Mouse (Mus musculus) lung, postnatal 14 days (tissue): Measurements from ENCODE around the gene U2af2.
A peak's percentile ranks its signal among the peaks of the same experiment; 100 is the strongest.
"Not testable (repeated sequence)": the region's sequence is repeated elsewhere in the genome, so short reads cannot be mapped to it uniquely, and the experiment has no call there.

Experiments used
- DNase-seq: peaks from one replicate; pipeline ENCODE4 v3.0.0; 2021

The U2af2 gene

GRCm38 (mm10) chr7:5079365-5080009 is 17.5 kb downstream of the U2af2 start:
- not testable (repeated sequence) for DNase-seq

GRCm38 (mm10) chr7:5080010-5080751 is 18.2 kb downstream of the U2af2 start, which contains the start of gene Epn1:
Gene Epn1 (plus strand): TSS chr7:5080235.
- peak; percentile 97 for DNase-seq

- DNase-seq = no peak
Measured at GRCm38 (mm10) chr7:5080815-5081214, 18.9 kb downstream of the U2af2 start.

- DNase-seq = no peak
Measured at GRCm38 (mm10) chr7:5081241-5081640, 19.3 kb downstream of the U2af2 start.

GRCm38 (mm10) chr7:5081939-5082338 is 20.0 kb downstream of the U2af2 start:
- no peak for DNase-seq

- DNase-seq = no peak
Measured at GRCm38 (mm10) chr7:5083325-5084105, 21.6 kb downstream of the U2af2 start.

- no peak for DNase-seq
Measured at GRCm38 (mm10) chr7:5085512-5085911, 23.6 kb downstream of the U2af2 start.

GRCm38 (mm10) chr7:5086921-5087440 is 25.0 kb downstream of the U2af2 start:
- DNase-seq = no peak

GRCm38 (mm10) chr7:5087886-5088285 is 25.9 kb downstream of the U2af2 start:
- no peak for DNase-seq

- no peak for DNase-seq
Measured at GRCm38 (mm10) chr7:5089853-5090252, 27.9 kb downstream of the U2af2 start.

GRCm38 (mm10) chr7:5091008-5091728 is 29.2 kb downstream of the U2af2 start:
- DNase-seq = no peak

- DNase-seq = no peak
Measured at GRCm38 (mm10) chr7:5092381-5092780, 30.4 kb downstream of the U2af2 start.

GRCm38 (mm10) chr7:5092831-5093510 is 31.0 kb downstream of the U2af2 start:
- no peak for DNase-seq

GRCm38 (mm10) chr7:5098769-5099168 is 36.8 kb downstream of the U2af2 start:
- no peak for DNase-seq

GRCm38 (mm10) chr7:5099796-5100195 is 37.9 kb downstream of the U2af2 start:
- DNase-seq = no peak

- DNase-seq = no peak
Measured at GRCm38 (mm10) chr7:5101066-5101663, 39.2 kb downstream of the U2af2 start.

- no peak for DNase-seq
Measured at GRCm38 (mm10) chr7:5102564-5102963, 40.6 kb downstream of the U2af2 start.

- no peak for DNase-seq
Measured at GRCm38 (mm10) chr7:5108272-5108671, 46.3 kb downstream of the U2af2 start.

- DNase-seq = no peak
Measured at GRCm38 (mm10) chr7:5109301-5109700, 47.4 kb downstream of the U2af2 start.

GRCm38 (mm10) chr7:5112701-5113100 is 50.8 kb downstream of the U2af2 start:
- DNase-seq = no peak

GRCm38 (mm10) chr7:5116850-5117249 is 54.9 kb downstream of the U2af2 start, which contains the start of gene Rfpl4:
Gene Rfpl4 (minus strand): TSS chr7:5116950.
- DNase-seq = no peak

GRCm38 (mm10) chr7:5125078-5125477 is 63.1 kb downstream of the U2af2 start:
- DNase-seq = no peak
